Mouse (Mus musculus) heart, embryonic 13.5 days (tissue): Measurements from ENCODE around the gene Smim9. TPM values are rescaled to one million over a fixed set of nuclear protein-coding genes. Genes with fewer than 3 reads are reported as not detected.
"Not testable (repeated sequence)": the region's sequence is repeated elsewhere in the genome, so short reads cannot be mapped to it uniquely, and the experiment has no call there.

Experiments used
- ATAC-seq: fragments of 200-750 bp; cut with Nextera tagmentation; 2 replicates; pipeline ENCODE4 v1.8.0; 2017; ENCODE audit warnings: moderate TSS enrichment; ENCODE audit not compliant: insufficient number of reproducible peaks, low FRiP score, low TSS enrichment; ENCODE audit errors: extremely low read depth
- H3K27ac ChIP-seq: fragments of 300-500 bp; sonication (generic); replicated peaks from 2 replicates; pipeline ENCODE4 v1.5.1; 2015; ENCODE audit warnings: moderate library complexity, mild to moderate bottlenecking, inconsistent platforms
- H3K27me3 ChIP-seq: fragments of 300-500 bp; sonication (generic); replicated peaks from 2 replicates; pipeline ENCODE4 v1.6.1; 2015; ENCODE audit warnings: mild to moderate bottlenecking, inconsistent platforms
- H3K36me3 ChIP-seq: fragments of 300-500 bp; sonication (generic); 2 replicates; pipeline ENCODE4 v1.6.1; 2015; ENCODE audit warnings: mild to moderate bottlenecking, inconsistent platforms
- H3K4me1 ChIP-seq: fragments of 300-500 bp; sonication (generic); 2 replicates; pipeline ENCODE4 v1.6.1; 2015; ENCODE audit warnings: inconsistent platforms
- H3K4me2 ChIP-seq: fragments of 300-500 bp; sonication (generic); 2 replicates; pipeline ENCODE4 v1.6.1; 2015; ENCODE audit warnings: inconsistent platforms, mild to moderate bottlenecking, moderate library complexity
- H3K4me3 ChIP-seq: fragments of 300-500 bp; sonication (generic); 2 replicates; pipeline ENCODE4 v1.5.1; 2015; ENCODE audit warnings: moderate library complexity, mild to moderate bottlenecking, inconsistent platforms
- H3K9ac ChIP-seq: fragments of 300-500 bp; sonication (generic); 2 replicates; pipeline ENCODE4 v1.6.1; 2015; ENCODE audit warnings: inconsistent platforms, mild to moderate bottlenecking, moderate library complexity
- H3K9me3 ChIP-seq: fragments of 300-500 bp; sonication (generic); 2 replicates; pipeline ENCODE4 v1.6.1; 2016; ENCODE audit warnings: inconsistent platforms
- WGBS: fragments of 180-500 bp; shearing (Covaris S2); methylation state at CpG from one replicate; pipeline ENCODE4 v1.1.7; 2015; ENCODE audit warnings: mixed read lengths; 5-methylcytosine and 5-hydroxymethylcytosine counted together
- polyA plus RNA-seq: library from polyadenylated mRNA; unstranded; fragments of >200 nt; fragmentation: Nextera tagmentation; extraction: Ambion mirVana; gene quantifications from 2 replicates; pipeline ENCODE4 v1.2.1, GENCODE M21; 2015

The Smim9 gene
- not detected in 2 replicates for polyA plus RNA-seq

DNA sequence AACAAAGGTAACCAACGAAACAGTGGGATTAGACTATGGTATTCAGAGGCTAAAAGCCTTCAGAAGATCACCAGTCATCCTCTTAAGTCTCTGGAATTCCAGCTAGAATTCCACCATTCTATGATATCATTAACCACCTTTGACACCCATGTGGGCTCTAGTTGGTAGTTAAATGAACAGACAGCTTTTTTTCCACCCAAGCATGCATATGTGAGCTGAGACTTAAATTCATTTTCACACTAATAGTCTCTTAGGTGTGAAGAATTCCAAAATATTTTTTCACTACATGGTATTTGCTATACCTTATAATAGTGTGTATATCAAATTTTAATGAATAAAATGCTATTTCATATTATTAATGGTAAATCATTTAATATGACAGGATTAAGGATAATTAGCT lies at the start of gene Smim9:
Gene Smim9, minus strand, starts transcription at position 101 of the 400 bp plus-strand sequence.
- Histone ChIP-seq H3K4me1 (no peaks in the 10 kb centered on the region), H3K4me2 (no peak within 1 kb of the TSS), H3K9me3 (no peaks in the 10 kb centered on the region), H3K27ac (no peak within 1 kb of the TSS), H3K4me3 (no peak within 1 kb of the TSS), H3K36me3 (no peaks in the 10 kb centered on the region), H3K27me3 (no peaks in the 10 kb centered on the region), H3K9ac (no peak within 1 kb of the TSS)
- 58% methylated on average over 1 of the region's 1 CpGs for WGBS
- no peak for ATAC-seq

DNA sequence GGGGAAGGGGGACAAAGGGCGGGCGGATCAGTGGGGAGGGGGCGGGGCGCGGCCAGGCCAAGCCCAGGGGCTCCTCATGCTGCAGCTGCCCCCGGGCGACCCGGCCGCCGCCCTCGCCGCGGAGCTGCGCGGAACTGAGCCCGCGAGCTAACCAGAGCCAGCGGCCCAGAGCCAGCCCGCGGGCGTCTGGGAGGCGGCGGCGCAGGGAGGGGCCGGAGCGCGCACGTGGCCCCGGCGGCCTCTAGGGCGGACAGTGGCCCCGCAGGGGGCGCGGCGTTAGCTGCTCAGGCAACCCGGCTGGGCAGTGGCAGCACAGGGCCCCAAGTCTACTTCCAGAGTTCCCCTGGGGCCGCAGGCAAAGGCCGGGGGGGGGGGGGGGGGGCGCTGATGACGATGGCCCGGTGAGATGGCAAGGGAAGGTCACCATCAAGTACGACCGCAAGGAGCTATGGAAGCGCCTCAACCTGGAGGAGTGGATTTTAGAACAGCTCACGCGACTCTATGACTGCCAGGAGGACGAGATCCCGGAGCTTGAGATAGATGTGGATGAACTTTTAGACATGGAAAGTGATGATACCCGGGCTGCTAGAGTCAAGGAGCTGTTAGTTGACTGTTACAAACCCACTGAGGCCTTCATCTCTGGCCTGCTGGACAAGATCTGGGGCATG lies 7.9 kb downstream of the Smim9 start:
- no peaks in the 10 kb centered on the region for H3K27me3 ChIP-seq
- no peaks in the 10 kb centered on the region for H3K36me3 ChIP-seq
- ATAC-seq = no peak
- no peaks in the 10 kb centered on the region for H3K9me3 ChIP-seq
- no peak overlapping the region for H3K27ac ChIP-seq
- WGBS = 10% methylated on average over 14 of the region's 49 CpGs
- peak overlapping the region; percentile 75 for H3K9ac ChIP-seq
- no peaks in the 10 kb centered on the region for H3K4me1 ChIP-seq
- H3K4me2 ChIP-seq = peak overlapping the region; percentile 68
- peak overlapping the region; percentile 52 for H3K4me3 ChIP-seq

DNA sequence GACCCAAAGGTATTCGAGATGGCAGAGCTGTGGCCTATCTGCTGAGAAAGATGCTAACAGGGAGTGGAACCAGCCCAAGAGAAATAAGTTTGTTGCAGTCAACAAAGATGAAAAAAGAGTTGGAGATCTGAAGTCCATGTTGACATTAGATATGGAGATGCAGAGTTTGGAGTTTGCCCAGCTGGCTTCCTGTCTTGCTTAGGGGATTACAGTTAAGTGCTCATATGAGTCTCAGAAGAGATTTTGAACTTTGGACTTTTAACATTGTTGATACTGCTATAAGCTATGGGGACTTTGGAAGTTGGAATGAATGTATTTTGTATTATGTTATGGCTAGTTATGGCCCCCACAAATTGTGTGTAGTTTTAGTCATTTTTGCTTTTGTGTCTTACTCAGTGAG lies 11.3 kb downstream of the Smim9 start:
- H3K4me3 ChIP-seq = no peak overlapping the region
- no peak overlapping the region for H3K4me2 ChIP-seq
- H3K9me3 ChIP-seq = no peaks in the 10 kb centered on the region
- H3K4me1 ChIP-seq = no peaks in the 10 kb centered on the region
- no peak overlapping the region for H3K9ac ChIP-seq
- WGBS = 33% methylated on average over 1 of the region's 1 CpGs
- no peaks in the 10 kb centered on the region for H3K36me3 ChIP-seq
- no peak for ATAC-seq
- H3K27ac ChIP-seq = no peak overlapping the region
- no peaks in the 10 kb centered on the region for H3K27me3 ChIP-seq

DNA sequence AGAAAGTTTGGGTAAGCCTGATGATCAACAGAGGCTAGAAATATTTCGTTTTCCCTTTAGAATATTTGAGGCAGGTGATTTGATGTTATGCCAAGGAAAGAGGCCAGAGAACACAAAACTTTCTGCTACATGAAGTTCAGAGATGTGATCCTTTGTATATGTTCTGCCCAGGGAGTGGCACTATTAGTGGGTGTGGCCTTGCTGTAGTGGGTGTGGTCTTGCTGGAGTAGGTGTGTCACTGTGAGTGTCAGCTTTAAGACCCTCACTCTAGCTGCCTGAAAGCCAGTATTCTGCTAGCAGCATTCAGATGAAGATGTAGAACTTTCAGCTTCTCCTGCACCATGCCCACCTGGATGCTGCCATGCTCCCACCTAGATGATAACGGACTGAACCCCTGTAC lies 13.3 kb downstream of the Smim9 start:
- H3K9me3 ChIP-seq = no peaks in the 10 kb centered on the region
- 62% methylated on average over 2 of the region's 2 CpGs for WGBS
- H3K9ac ChIP-seq = no peak overlapping the region
- no peaks in the 10 kb centered on the region for H3K27me3 ChIP-seq
- H3K36me3 ChIP-seq = no peaks in the 10 kb centered on the region
- H3K4me3 ChIP-seq = no peak overlapping the region
- no peak overlapping the region for H3K27ac ChIP-seq
- H3K4me1 ChIP-seq = no peaks in the 10 kb centered on the region
- no peak overlapping the region for H3K4me2 ChIP-seq
- no peak for ATAC-seq

DNA sequence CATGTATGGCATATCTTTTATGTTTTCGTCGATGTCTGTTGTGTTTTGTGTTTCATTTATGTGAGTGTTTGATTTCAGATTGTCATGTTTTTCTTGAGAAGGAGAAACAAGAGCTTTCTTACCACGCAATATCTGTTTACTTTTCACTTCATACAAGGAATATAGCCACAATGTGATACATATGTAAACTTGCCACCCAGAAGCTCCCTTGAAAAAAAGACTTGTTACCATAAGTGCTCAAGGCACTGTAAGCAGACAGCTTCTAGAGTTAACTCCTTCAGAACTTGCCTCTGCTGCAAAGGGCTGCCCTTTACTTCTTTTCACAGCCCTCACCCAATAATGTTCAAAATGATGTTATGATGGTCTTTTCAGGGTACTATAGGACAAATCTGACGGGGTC lies 15.2 kb downstream of the Smim9 start:
- H3K27me3 ChIP-seq = no peaks in the 10 kb centered on the region
- H3K27ac ChIP-seq = no peak overlapping the region
- H3K4me2 ChIP-seq = no peak overlapping the region
- WGBS = 58% methylated on average over 4 of the region's 4 CpGs
- no peaks in the 10 kb centered on the region for H3K9me3 ChIP-seq
- H3K9ac ChIP-seq = no peak overlapping the region
- H3K4me1 ChIP-seq = no peaks in the 10 kb centered on the region
- H3K4me3 ChIP-seq = no peak overlapping the region
- H3K36me3 ChIP-seq = no peaks in the 10 kb centered on the region
- ATAC-seq = no peak

DNA sequence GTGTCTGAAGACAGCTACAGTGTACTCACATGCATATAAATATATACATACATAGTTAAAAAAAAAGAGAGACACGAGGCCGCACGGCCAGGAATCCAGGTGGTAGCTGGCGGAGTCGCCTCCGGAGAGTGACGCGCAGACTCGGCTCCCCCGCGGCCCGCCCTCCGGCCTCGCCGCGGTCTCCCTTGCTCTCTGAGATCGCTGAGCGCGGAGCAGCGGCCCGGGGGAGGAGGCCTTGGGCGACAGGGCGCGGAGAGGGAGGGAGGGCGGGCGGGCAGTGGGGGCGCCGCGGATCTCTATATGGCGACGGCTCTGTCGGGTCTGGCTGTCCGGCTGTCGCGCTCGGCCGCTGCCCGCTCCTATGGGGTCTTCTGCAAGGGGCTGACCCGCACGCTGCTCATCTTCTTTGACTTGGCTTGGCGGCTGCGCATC lies 20.4 kb downstream of the Smim9 start:
- not testable (repeated sequence) for H3K9me3 ChIP-seq, H3K4me1 ChIP-seq, H3K36me3 ChIP-seq, H3K27me3 ChIP-seq, H3K27ac ChIP-seq, ATAC-seq
- Histone ChIP-seq H3K4me2 (peak overlapping the region; percentile 68), H3K9ac (peak overlapping the region; percentile 63), H3K4me3 (peak overlapping the region; percentile 45)
- 17% methylated on average over 36 of the region's 42 CpGs for WGBS

DNA sequence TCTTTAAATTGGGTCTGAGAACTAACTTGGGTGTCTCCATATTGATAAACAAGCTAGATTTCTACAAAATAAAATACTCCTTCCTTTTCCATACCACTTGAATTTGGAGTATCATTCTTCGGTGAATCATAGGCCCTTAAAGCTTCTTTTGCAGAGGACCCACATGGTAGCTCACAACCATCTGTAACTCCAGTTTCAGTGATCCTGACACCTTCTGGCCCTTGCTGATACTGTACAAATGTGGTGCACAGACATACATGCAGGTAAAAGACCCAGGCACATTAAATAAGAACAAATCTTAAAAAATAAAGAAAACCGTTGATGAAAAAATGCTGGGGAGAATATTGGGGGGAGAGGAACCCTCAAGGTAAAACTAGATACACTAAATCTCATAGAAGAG lies 25.4 kb downstream of the Smim9 start:
- no peak overlapping the region for H3K4me2 ChIP-seq
- no peaks in the 10 kb centered on the region for H3K9me3 ChIP-seq
- H3K27ac ChIP-seq = no peak overlapping the region
- ATAC-seq = no peak
- no peaks in the 10 kb centered on the region for H3K36me3 ChIP-seq
- H3K9ac ChIP-seq = no peak overlapping the region
- WGBS = 77% methylated on average over 2 of the region's 2 CpGs
- no peaks in the 10 kb centered on the region for H3K27me3 ChIP-seq
- no peak overlapping the region for H3K4me3 ChIP-seq
- no peaks in the 10 kb centered on the region for H3K4me1 ChIP-seq

DNA sequence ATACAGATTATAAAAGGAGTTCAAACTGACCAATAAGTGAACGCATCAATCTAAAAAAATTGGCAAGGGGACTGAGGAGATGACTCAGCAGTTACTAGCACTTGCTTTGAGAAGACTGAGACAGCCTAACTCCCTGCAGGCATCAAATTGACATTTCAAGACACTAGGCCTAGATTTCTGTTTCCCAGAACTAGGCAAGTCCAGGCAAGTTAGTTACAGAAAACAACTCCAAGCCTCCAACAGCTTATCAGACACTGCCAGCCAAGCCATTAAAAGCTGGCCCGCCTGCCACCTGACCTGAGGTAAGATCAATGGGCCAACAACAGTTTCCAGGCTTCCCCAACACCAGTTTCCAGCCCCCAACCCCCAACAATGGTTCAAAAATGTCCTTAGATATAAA lies 25.8 kb downstream of the Smim9 start:
- ATAC-seq = no peak
- H3K27me3 ChIP-seq = no peaks in the 10 kb centered on the region
- no peaks in the 10 kb centered on the region for H3K9me3 ChIP-seq
- H3K27ac ChIP-seq = no peak overlapping the region
- H3K4me1 ChIP-seq = no peaks in the 10 kb centered on the region
- no peak overlapping the region for H3K4me3 ChIP-seq
- 78% methylated on average over 2 of the region's 2 CpGs for WGBS
- no peak overlapping the region for H3K4me2 ChIP-seq
- no peaks in the 10 kb centered on the region for H3K36me3 ChIP-seq
- no peak overlapping the region for H3K9ac ChIP-seq

DNA sequence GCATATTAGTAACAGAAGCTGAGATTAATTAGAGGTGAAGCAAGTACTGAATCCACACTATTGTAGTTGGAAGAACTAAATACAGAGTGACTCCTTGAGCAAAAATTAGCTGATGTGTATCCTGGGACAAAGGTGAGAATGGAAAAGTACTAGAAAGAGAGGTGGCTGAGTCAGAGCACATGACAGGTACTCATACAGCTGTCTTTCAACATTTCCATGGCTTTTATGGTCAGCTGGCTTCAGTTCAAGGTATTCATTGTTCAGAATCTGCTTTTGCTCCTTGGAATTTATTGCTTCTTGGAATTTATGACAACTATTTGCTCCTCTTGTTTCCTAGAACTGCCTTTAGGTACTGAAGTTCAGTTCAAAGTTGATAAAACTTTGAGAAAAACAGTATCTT lies 26.6 kb downstream of the Smim9 start:
- Histone ChIP-seq H3K9ac (no peak overlapping the region), H3K4me2 (no peak overlapping the region), H3K9me3 (no peaks in the 10 kb centered on the region), H3K27ac (no peak overlapping the region), H3K4me3 (no peak overlapping the region), H3K36me3 (no peaks in the 10 kb centered on the region), H3K27me3 (no peaks in the 10 kb centered on the region), H3K4me1 (no peaks in the 10 kb centered on the region)
- no peak for ATAC-seq

DNA sequence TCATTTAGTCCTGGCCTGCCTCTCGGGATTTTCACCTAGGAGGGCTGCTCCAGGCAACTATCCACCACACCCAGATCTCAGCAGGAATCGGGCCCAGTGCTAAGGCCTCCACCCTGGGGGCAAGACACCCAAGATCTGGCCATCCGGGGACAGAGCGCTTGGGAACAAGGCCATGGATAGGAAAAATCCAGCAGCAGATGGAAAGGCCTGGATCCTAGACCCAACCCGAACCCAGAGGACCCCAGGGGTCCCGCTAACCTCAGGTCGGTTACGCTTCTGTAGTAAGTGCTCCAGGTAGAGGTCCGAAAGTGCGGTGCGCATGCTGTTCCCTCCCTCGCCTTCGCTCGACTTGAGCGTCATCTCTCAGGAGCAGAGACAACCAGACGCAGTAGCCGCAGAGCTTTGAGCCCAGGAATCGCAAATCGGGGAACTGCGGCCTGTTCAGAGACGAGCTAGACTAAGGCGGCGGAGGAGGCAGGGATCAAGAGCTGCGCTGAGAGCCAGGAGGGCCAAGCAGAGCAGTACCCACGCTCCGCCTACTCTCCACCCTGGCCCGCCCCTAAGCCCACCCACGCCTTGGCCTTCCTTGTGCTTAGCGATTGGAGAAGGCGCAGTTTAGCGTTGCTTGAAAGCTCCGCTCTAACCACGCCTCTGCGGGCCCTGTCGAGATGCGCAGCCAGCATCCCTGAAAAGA lies 33.0 kb downstream of the Smim9 start, which contains the start of gene Mpp1:
Gene Mpp1, minus strand, starts transcription at position 550 of the 694 bp plus-strand sequence.
- WGBS = 11% methylated on average over 36 of the region's 36 CpGs
- Histone ChIP-seq H3K27me3 (no peaks in the 10 kb centered on the region), H3K4me3 (peak within 1 kb of the TSS; percentile 65), H3K9ac (peak within 1 kb of the TSS; percentile 83), H3K27ac (peak within 1 kb of the TSS; percentile 68), H3K36me3 (no peaks in the 10 kb centered on the region), H3K4me1 (peaks cover 6% of the 10 kb centered on the region; the same call in 1 of the 2 replicates), H3K4me2 (peak within 1 kb of the TSS; percentile 68), H3K9me3 (no peaks in the 10 kb centered on the region)
- peak; percentile 88 for ATAC-seq

DNA sequence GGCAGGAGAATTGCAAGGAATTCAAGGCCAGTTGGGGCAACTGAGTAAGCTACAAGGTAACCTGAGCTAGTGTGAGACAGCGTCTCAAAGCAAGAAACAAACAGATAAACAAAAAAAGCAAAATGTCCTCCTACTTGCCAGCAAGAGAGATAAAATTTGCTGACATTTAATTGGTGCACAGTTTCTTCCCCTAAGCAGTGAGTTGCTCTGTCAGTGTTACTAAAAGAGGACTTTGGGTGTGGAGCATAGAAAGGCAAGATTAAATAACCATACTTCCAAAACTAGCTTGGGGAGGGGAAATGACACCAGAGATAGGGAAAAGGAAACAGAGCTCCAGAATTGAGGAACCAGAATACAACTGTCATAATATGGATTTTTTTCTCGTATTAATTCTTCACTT lies 34.1 kb downstream of the Smim9 start:
- H3K4me2 ChIP-seq = peak overlapping the region; percentile 68
- H3K9me3 ChIP-seq = no peaks in the 10 kb centered on the region
- no peak overlapping the region for H3K27ac ChIP-seq
- WGBS = 52% methylated on average over 2 of the region's 2 CpGs
- no peak overlapping the region for H3K9ac ChIP-seq
- H3K4me1 ChIP-seq = peaks cover 6% of the 10 kb centered on the region; the same call in 1 of the 2 replicates
- no peak for ATAC-seq
- H3K4me3 ChIP-seq = peak overlapping the region; percentile 65
- H3K27me3 ChIP-seq = no peaks in the 10 kb centered on the region
- peaks cover 10% of the 10 kb centered on the region; the same call in 1 of the 2 replicates for H3K36me3 ChIP-seq
